Mouse (Mus musculus) frontal cortex, postnatal 36 days (tissue): ENCODE data around the gene Kpna3.
"Not testable (repeated sequence)": the region's sequence is repeated elsewhere in the genome, so short reads cannot be mapped to it uniquely, and the experiment has no call there.

Experiments
- DNase-seq, 2 experiments: peaks; one replicate each; pipeline ENCODE4 v3.0.0; 2022; ENCODE audit warnings: low spot score in 2 of 2

The Kpna3 gene

GRCm38 (mm10) chr14:61439661-61440559, at the start of gene Kpna3:
TSS of gene Kpna3 (minus strand) at chr14:61439874.
- DNase-seq = peak; percentile 93 to 94

DNA sequence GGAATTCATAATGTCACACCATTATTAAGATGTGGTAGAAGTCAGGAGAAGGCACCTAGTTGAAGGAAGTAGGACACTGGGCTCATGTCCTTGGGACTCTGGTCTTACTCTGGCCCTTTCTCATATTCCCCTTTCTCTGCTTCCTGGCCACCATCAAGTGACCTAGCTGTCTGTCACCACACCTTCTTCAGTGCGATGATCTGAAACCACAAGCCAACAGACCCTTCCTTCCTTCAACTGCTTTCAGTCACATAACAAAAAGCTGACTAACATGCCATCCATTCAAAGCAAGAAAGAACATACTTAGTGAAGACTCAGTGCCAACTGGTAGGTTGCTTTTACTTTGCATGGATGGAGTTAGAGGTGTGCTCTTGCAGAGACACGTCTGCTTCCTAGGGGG, 20.7 kb upstream of the Kpna3 start:
- DNase-seq = no peak

DNA sequence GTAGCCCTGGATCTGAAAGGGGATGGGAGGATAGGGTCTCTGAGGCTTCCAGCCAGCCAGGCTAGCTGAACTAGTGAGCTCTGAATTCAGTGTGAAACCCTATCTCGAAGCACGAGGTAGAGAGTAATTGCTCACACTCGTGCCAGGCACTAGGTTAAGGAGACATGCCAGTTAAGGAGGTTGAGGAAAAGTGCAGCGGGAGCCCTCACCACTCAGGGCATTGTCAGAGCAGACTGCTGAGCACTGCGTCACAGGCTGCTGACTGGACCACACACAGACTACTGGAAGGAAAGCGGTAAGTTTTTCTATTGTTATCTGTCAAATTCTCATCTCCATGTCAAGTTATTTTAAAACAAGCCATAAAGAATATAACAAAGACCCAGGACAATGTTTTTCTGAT, 17.8 kb upstream of the Kpna3 start:
- DNase-seq = no peak

DNA sequence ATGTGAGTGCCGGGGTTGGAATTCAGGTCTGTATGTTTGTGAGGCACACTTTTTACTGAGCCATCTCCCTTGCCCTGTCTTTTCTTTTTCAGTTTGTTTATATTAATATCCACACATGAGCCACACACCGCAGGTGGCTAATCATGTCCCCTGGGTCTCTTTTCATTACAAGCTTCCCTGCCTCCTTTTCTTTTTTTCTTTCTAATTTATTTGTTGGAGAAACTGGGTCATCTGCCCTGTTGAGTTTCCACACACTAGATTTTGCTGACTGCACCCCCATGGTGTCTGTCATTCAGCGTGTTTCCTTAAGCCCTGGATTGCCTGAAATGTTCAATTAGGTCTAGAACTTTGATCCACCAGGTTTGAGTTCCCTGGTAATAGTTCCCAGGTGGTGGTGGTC, 15.9 kb upstream of the Kpna3 start:
- no peak for DNase-seq

- no peak for DNase-seq
Measured at GRCm38 (mm10) chr14:61453032-61453431, 13.4 kb upstream of the Kpna3 start.

DNA sequence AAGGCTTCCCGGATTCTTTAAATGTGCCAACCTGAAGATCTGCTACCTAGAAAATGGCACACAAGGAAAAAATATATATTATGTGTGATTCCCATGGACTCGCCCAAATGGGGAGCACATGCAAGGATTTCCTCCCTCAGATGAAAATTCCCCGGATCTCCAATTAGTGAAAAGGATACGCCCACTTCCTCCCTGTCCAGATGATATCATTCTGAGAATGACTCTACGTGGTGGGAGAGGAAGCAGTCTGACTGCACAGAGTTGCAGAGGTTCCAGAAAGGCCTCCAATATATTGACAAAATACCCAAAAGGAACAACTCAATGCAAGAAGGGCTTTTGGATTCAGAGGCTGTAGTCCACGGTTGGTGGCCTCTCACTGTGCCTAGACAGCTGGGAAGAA, 12.8 kb upstream of the Kpna3 start:
- DNase-seq = no peak

DNA sequence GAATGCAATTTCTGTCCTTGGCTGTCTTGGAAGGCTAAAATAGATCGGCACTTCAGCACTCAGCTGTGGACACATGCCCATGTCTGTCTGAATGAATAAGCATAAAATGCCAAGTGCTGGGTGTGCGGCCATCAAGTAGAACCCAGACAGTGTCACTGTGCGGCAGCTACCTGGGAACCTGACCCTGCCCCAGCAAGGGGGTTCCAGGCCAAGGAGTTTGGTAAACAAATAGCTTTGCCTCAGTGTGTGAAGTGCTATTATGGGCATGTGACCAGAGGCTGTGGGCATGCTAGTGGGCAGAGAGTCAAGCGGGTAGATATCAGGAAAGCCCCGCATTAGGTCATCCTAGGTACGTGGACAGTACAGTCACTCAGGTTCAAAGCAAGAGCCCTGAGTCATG, 8.1 kb upstream of the Kpna3 start:
- DNase-seq = no peak

- DNase-seq = peak; percentile 36 to 48
Measured at GRCm38 (mm10) chr14:61439141-61439660, 473 bp downstream of the Kpna3 start.

- DNase-seq = no peak
Measured at GRCm38 (mm10) chr14:61438171-61438945, 1.3 kb downstream of the Kpna3 start.

GRCm38 (mm10) chr14:61436866-61437265, 2.8 kb downstream of the Kpna3 start:
- no peak for DNase-seq

DNA sequence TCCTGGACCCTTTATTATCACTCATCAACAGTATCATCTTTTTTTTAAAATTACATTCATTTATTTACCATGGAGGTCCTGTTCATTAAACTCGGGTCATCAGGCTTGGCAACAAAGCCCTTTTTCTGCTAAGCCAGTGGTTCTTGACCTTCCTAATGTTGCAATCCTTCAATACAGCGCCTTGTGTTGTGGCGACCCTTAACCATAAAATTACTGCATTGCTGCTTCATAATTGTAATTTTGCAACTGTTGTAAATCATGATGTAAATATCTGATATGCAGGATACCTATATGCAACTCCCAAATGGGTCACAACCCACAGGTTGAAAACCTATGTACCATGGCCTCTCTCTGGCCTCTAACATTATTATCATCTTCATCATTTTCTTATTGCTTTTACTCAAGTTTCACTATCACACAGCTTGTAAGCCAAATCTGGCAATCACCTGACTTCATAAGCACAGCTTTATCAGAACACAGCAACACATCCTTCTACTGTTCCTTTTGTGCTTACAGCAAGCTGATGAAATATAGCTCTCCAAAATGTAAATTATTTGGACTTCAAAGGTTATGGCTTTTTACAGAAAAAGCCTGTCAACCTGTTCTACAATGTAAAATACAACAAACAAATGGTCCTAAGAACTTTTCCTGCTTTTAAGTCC, 11.4 kb downstream of the Kpna3 start:
- no peak for DNase-seq

GRCm38 (mm10) chr14:61427095-61427494, 12.6 kb downstream of the Kpna3 start:
- DNase-seq = not testable (repeated sequence)

- no peak for DNase-seq
Measured at GRCm38 (mm10) chr14:61425080-61425665, 14.5 kb downstream of the Kpna3 start.

DNA sequence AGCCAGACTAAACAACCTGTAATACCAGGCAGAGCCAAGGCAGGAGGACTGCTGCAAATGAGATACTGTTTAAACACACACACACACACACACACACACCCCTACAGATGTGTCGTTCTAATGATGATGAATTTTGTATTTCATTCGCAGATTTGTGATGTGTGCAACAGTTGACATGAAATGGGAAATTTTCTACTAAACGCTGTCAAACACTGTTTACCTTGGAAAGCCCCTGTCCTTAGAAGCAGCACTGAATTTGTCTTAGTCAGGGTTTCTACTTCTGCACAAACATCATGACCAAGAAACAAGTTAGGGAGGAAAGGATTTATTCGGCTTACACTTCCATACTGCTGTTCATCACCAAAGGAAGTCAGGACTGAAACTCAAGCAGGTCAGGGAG, 24.0 kb downstream of the Kpna3 start:
- DNase-seq = no peak

DNA sequence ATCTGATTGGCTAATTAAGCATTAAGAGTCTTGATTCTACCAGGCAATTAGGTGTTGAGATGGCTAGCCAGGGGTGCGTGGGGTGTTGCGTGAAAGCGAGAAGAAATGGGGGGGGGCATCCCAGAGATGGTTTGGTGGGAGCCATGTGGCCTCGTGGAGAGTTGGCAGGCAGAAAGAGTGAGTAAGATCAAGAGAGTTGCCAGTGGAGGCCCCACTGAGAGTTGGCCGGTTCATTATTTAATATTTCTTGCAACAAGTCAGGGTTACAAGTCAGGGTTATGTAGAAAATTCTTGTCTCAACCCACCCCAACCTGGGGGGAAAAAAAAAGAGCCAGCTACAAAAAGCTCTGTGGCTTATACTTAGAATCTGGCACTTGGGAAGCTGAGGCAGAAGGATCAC, 24.4 kb downstream of the Kpna3 start:
- no peak for DNase-seq

DNA sequence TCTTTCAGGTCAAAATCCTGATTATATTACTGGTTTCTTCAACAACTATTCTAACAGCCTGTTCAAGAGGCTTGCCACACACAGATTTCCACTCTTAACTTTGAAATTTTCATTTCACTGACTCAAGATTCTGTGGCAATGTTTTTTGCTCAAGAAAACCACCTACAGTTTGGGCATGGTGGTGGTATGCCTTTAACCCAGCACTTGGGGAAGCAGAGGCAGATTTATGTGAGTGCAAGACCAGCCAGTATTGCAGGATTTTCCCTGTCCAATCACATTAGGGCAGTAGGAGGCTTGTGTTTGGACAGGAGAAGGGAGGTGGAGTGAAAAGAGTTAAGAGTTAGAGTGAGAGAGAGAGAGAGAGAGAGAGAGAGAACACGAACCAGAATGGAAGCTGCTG, 24.9 kb downstream of the Kpna3 start:
- no peak for DNase-seq

DNA sequence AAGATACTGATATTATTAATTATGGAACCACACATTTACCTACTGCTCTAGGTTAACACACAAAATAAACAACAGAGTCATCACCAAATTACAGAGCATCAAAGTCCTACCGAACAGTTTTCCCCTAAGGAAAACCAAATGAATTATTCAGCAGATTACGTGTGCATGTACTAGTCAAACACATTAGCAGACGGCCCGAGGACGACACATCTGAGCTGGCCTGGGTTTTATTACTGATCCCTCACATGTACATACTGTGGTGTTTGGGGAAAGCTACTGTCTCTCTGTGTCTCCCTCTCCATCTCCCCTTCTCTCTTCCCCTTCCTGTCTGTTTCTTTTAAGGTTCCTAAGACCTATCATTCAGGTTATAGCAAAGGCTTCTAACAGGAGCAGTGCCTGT, 25.5 kb downstream of the Kpna3 start:
- no peak for DNase-seq

DNA sequence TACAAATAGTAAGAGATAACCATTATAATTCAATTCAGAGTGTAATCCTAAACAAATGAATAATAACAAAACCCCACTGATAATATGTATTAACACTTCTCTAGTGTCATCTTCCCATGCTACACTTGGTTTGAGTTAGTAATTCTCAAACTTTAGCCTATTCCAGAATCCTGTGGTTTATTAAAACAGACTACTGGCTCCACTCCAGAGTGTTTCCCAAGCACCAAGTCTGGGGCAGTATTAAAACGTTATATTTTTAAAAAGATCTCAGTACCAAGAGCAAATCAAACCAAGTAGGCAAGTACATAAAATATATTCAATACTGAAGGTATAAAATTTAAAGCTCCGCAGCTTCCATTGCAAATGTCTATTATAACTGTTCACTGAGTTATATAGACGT, 26.0 kb downstream of the Kpna3 start:
- DNase-seq = no peak

- no peak for DNase-seq
Measured at GRCm38 (mm10) chr14:61410020-61410419, 29.7 kb downstream of the Kpna3 start.

GRCm38 (mm10) chr14:61407055-61407454, 32.6 kb downstream of the Kpna3 start:
- no peak for DNase-seq

GRCm38 (mm10) chr14:61405761-61406160, 33.9 kb downstream of the Kpna3 start:
- DNase-seq = no peak

DNA sequence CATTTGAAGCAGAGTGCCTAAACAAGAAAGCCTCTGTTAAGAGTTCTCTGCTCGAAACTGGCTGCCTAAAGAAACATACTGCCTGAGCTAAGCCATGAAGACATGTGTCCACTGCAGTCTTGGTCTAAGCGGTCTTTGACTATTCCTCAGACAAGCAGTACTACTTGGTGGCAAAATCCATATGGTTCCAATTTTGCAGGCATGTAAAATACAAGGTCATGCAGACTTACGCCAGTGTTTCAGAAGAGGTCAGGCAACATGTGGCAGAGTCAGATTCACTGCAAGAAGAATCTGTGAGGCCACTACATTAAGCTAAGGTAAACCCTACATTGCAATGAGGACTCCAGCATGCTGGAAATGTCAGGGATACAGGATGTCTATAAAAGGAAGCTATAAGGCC, 34.7 kb downstream of the Kpna3 start:
- DNase-seq = no peak
